Mouse (Mus musculus) layer of hippocampus, adult 8-10 months (tissue): ENCODE measurements at regions not wholly inside any gene's neighbourhood (a gene's known extent, or its start where the extent isn't known, plus 50 kb on each side); places are given as distances from the start of the nearest gene placed in this dataset.
A peak's percentile ranks its signal among the peaks of the same experiment; 100 is the strongest.
"Not testable (repeated sequence)": the region's sequence is repeated elsewhere in the genome, so short reads cannot be mapped to it uniquely, and the experiment has no call there.

Experiments used
- DNase-seq, 2 experiments: peaks; one replicate each; pipeline ENCODE4 v3.0.0; 2022; ENCODE audit warnings: low spot score in 2 of 2

DNA sequence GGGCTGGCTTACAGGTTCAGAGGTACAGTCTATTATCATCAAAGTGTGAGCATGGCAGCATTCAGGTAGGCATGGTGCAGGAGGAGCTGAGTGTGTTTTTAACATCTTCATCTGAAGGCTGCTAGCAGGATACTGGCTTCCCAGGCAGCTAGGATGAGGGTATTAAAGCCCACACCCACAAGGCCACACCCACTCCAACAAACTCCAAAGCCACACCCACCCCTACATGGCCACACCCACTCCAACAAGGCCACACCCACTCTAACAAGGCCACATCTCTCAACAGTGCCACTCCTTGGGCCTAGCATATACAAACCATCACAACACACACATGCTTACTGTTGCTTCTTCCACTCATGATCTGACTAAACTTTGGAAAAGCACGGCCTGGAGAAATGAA, 172.5 kb downstream of the Msrb3 start:
- no peak for DNase-seq

DNA sequence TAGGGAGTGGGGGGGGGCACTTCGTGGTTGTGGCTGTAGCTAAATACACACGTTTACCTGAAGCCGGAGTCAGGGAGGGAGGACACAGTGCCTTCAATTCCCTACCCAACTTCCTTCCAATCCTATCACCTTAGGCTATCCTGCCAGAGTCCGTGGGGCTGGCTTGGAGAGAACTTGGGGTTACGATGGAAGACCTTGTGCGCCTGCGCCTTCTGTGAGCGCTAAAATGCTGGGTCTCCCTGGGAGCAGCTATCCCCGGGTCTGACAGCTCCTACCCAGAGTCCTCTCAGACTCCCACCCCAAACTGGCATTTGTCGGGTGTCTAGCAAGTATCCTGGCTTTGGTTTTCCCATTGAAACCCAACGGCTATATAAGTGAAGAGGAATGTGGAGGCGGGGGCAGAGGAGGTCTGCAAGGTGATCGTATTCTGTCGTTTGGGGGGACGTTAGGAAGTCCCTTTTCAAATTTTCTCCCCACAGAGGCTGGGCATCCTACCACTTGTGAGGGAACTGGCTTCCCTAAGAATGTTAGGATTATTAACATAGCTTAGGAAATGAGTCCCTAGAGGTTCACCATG, 176.9 kb downstream of the Msrb3 start:
- DNase-seq = no peak

DNA sequence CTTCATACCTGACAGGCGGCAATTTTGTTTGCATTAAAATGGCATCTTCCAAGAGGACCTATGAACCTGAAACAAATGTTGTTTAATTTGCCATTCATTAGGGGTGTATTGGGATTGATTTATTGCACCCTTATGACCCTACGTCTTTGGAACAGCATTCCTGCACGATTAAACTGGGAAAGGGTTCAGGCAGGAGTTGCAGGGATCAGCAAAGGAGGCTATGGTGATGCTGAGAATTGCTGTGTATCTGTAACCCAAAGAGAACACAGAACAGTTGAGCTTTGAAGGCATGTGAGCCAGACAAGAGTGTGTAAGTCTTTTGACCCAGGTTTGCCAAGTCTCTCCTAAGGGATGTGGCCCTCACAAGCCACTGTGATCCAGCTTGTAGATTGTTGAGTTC, 177.9 kb downstream of the Msrb3 start:
- DNase-seq = no peak

DNA sequence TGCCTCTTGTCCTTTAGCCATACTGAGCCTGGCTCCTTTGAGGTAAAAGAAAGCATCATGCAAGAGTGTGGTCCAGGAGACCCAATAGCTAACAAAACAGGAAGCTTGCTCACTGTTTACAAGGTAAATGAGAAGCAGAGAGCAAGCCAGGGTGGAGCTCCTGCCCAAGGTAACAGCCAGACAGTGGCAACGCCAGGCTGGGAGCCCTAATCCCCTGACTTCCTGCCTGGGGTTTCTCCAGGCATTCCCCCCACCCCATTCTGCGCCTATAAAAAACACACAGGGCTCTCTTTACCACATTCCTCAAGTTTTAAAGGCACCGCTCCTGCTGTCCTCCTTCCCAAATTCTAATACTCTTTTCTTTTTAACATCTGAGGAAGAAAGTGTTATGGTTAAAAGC, 178.8 kb downstream of the Msrb3 start:
- no peak for DNase-seq

DNA sequence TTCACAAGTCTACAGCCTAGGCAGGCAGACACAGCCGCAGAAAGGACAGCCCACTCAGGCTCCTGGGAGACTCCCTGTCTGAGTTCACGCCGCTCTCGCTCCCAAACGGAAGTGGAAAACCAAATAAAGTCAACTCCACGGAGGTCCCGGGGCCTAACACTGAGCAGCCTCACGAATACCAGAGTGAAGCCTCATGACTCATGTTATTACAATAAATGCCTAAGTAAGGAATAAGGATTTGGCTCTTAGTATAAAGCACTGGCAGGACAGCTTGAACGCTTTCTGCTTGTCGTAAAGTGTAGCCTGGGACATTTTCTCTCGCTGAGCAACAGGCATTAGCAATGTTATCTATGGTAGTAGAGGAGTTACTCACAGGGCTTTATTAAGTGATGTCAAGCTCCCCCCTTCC, 181.7 kb downstream of the Msrb3 start:
- DNase-seq = no peak

DNA sequence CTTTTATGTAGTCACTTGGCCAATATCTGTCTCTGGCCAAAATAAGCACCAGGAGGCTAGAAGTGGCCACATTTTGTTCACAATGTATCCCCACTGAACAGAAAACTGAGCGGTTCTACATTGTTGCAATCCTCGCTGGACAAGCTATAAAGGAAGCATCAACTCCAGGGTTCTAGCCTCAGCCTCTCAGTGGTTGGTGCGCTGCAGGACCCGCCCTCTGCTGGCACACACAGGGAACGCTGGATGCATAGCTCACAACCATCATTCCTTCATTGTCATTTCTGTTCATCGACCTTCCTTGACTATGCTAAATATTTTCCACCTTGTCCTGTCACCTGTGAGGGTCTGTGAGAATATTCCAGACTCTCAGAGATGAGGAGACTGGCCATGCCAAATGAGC, 182.5 kb downstream of the Msrb3 start:
- no peak for DNase-seq

DNA sequence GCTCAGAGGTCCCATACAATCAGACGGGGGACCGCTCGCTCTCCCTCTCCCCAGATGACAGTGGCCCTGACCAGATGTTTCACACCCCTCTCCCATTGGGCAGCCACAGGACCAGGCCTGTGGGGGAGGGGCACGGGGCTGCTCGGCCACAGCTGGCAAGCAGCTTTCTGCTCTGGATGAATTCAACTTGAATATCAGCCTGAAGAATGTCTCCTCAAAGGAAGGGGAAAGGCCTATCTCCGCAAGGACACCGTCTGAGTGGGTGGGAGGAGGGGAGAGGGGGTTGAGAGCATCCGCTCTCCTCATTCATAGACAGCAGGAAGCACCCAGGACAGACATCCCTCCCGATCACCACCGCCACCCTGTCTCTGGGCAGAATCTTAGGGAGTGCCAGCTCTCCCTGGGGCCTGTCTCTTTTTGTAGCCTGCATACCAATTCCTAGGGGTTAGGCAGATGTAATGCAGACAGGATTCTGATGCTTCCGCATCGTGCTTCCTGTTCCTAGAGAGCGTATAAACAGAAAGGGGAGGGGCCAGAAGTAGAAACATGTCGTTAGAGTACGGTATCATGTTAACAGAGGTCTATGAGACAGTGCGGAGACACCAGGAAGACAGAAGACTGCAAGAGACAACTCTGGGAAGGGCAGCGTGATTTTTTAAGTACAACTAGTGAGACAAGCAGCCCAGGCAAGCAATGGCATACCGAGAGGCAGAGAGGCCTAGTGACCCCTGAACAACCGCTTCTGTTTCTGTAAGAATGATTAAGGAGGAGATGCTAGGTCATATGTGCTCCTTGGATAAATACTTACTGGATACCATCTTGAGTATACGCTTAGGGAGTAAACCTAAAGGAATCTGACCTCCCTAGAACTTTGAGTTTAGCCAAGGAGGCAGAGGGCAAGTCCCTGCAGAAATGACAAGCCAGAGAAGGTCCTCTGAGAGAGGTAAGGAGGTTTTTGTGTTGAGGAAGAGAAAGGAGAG, 190.8 kb downstream of the Msrb3 start:
- no peak for DNase-seq

DNA sequence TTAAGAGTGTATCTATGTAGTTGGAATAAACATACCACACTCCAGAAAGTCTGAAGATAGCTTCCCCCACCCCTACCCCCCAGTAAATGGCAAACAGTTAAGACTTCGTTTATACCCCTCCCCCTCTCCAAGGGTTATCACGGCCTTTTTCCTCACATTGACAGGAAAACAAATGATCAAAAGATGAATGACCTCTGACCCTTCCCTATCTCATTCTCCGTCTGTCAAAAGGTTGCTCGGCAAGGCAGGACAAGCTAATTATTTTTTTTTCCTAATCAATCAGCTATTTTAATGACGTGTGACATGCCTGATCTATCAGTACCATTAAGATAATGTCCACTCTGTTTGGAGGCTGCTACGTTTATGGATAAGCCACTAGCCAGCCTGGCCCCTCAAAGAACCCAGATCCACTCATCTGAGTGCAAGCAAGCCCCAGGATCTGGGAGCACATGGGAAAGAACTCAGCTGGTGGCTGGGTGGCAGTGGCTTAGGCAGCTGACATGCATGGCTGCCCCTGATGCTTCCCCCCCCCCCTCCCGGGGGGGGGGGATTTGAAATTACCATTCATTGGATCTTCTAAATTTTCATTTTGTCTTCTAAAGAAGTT, 192.1 kb downstream of the Msrb3 start:
- no peak for DNase-seq

DNA sequence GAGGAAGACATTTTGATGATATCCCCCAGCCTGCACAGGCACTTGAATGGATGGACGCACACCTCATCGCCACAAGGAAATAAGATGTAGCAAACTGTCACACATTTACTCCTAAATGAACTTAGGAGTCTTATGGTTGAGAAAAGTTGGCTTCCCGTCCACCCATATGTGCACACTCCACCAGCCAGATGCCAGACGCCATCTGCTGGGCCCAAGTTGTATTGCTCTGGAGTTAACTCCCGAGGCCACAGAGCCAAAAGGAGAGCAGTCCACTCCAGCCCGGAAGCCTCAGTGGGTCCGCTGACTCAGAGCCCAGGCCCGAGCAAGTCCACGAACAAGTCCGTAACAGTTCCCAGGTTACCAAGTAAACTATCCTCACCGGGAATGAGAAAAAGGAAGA, 197.1 kb downstream of the Msrb3 start:
- peak; percentile 42 to 79 for DNase-seq

DNA sequence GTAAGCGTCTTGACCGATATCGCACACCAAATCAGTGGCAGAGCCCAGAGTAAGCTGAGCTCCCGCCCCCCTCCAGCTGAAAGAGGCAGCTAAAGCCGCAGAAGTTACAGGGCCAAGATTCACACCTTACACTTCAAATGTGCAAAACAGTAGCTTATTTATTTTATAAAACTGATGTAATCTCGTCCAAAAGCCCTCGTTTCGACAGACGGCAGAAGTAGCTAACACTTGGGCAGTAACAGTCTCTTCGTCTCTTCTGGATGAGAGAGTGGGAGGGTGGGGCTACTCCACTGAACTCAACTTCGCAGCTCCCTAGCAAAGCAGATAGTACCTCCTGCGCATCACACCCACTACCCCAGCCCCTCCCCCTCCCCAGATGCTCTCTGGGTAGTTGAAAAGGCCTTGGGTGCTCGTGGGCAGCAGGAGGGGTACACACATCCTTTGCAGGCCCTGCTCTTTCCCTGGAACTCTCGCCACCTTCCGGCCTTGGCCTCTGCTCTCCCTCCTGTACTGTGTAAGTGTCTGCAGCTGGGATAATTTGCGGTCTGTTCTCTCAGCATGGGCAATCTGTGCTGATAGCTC, 201.5 kb downstream of the Msrb3 start:
- DNase-seq = no peak

DNA sequence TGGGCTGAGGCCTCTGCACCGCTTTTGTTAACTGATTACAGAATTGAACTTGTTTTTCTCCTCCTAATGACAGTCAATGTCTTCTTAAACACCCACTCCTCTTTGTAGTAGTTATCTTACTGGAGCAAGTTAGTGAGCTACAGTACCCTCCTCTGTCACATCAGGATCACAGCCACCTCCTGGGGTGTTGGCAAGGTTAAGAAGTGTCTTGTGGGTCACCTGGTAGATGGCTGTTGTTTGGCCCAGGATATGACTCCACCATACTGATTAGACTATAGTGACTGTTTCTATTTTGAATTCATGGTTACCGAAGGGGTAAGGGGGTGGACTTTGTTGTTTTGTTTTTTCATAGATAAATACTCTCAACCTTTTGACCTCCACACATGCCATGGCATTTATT, 202.4 kb downstream of the Msrb3 start:
- no peak for DNase-seq

DNA sequence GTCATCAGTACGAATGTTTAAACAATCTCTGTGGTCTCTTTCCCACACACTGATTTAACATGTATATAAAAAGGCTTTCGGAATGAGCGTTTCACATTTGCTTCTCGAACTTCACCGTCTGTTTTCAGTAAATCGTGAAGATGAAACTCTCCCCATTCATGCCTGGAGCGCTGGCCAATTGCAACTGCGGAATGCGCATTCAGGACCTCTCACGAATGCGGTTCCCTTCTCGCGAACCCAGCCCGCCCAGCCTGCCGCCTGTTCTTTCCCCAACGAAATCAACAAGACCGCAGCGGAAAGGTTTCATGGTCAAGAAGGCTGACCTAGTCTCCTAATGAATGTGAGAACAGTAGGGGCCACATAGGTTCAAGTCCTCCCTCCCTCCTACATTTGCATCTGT, 204.4 kb downstream of the Msrb3 start:
- no peak for DNase-seq

DNA sequence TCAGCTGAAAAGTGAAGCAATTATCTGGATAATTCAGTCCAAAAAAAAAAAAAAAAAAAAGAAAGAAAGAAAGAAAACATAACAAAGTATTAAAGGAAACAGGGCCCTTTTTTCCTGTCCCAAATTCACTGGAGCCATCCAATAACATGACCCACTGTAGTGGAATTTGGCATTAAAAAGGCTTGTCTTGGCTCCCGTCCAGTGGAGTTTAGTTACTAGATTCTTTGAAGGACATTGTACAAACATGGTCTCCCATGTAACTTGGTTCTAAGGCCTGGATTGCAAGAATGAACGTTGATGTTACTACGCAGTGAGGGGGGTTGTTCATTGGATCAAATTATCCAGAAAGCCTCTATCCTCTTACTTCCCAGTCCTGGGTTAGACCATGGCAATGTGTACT, 207.4 kb downstream of the Msrb3 start:
- no peak for DNase-seq

DNA sequence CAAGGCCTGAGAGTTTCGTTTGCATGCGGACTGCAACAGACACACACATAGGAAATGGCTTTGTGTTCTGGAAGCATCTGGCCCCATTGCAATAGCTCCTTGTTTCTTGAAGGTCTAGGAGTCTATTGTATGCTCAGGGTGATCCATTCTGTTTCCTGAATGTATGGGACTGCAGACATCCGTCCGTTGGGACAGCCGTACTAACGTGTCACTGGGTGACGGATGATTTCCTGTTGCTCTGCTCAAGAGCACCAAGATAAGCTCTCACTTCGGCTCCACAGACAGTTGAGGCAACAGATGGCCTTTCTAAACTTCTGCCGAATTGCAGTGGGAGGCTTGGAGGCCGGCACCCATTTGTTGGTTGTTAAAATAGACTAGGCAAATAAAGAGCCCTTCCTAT, 209.9 kb upstream of the Hmga2 start:
- DNase-seq = peak; percentile 11 to 34

DNA sequence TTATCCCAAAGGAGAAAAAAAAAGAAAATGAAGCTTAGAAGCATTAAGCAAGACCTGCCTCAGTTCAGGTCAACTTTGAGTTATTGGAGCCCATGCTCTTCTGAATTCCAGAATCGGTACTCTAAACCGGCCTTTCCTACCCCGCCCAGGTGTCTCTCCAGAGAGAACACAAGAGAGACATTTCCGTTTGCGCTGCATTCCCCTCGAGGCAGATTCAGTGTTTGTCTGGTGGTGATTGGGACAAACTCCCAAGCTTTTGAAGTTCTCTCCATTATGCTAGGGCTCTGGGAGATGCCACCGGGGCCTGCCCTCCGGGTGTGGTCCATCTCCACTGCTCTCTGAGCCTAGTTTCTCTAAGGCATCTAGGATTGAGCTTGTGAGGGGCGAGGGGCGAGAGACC, 205.8 kb upstream of the Hmga2 start:
- no peak for DNase-seq

DNA sequence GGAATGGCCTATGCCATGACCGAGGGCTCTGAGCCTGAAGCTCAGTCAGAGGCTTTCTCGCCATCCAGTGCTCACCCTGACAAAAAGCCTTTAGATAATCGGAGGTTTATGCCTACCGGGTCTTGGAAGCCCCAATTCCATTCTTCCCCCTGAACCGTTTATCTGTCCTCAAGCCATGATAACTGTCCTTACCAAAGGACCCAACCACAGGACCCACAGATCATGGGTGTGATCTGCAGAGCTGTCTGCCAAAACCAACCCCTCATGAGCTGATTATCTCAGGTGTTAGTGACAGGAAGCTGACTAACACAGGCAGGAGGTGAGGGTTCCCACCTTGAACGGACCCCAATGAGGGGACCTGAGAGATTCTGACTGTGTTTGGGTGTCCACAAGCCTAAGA, 203.7 kb upstream of the Hmga2 start:
- no peak for DNase-seq

DNA sequence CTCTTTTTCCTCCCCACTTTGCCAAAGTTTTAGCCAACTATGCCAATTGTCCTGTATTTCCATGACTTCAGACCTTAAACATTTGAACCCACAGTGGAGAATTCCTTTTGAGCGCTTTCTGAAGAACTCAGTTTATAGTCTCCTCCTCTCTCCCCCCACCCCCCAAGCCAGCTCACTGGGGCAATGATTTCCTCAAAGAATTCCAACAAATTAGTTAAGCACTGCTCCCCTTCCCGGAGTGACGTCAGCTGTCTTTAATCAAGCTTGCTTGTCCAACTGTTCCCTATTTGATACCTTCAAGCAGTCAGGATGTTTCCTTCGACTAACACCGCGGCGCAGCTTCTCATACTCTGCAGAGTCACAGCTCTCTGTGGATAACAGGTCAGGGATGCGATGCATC, 202.0 kb upstream of the Hmga2 start:
- no peak for DNase-seq

DNA sequence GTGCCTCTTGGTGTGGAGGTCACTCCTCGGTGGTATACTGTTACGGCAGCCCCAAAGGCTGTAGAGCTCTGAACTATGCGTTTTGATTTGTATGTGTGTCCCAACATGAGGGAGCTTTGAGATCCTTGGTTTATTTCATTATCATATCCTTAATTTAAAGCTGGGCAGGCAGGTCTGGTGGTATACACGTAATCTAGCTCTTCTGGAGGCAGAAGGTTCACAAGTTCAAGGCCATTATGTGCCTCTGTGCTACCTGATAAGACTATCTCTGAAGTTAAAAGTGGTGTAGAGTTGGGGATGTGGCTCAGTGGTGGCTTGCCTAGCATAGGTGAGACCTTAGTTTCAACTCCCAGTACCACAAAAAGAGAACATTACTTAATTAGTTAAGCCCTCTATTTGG, 199.1 kb upstream of the Hmga2 start:
- DNase-seq = no peak

DNA sequence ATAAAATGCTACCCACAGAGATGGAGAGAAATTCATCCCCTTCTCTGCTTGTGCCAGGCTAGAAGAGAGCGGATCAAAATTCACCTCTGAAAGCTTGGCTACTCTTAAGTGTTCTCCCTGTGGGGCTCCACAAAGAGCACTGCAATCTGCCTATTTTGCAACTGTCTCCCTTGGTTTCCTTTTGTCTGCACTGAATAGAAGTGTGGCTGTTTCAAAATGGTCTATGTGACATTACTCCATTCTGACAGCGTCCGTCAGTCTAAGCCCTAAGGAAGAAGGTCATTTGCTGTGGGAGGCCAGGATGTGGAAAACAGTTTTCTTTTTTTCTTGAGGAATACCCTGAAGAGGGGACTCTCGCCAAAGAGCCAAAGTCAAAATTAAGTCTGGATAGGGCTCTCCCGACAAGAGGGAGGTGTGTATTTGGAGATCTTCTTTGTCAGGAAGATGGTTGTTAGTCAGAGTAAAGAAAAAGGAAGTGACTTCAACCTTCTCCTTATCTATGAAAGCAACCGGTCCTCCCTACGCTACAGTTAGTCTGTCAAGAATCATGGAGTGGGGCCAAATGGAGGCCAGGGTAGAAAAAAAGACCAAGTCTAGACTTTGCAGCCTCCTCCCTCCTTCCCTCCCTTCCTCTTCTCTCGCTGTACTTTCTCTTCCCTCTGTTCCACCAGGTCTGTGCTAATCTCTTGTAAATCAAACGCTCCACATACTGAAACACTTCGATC, 198.2 kb upstream of the Hmga2 start:
- DNase-seq = no peak

DNA sequence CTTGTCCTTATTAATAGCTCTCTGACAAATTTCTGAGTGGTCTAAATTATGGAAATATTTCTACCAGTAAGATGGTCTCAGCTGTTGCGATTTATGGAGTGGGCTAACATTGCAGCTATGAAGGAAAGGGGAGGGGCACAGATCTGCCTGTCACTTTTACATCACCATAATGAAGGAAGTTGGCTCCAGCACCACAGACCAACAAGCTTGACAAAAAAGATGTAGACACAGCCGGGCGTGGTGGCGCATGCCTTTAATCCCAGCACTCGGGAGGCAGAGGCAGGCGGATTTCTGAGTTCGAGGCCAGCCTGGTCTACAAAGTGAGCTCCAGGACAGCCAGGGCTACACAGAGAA, 191.4 kb upstream of the Hmga2 start:
- not testable (repeated sequence) for DNase-seq

DNA sequence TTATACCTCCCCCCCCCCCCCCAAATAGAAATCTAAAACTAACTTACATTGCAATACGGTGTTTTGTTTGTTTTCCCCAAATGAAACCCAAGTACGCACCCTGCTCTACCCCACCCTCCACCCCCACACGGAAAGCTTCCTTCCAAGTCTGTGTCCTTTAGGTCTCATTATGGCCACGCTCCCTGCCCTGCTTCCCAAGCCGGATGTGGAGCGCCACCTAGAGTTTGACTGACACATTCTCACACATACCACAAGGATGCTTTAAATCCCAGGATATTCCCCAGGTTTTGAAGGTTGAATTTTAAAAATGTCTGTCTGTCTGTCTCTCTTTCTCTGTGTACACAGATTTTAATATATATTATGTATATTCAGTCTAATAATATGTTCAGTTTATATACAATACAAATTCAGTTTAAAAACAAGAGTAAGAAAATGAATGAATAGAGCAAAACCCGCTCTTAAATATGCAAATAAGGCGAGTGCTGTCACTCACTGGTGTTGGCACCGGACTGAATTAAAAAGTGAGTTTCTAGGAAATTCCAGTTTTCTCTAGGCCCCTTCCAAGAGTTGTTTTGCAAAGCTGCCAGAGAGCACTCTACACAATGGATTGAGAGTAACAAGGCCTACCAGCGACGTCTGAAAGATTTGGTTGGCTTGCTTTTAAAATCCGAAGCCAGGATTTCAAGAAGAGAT, 190.9 kb upstream of the Hmga2 start:
- DNase-seq = peak; percentile 6 to 25
